Mouse (Mus musculus) CH12.LX (cell line): ENCODE measurements around the gene Gstp1. TPM values are rescaled to one million over a fixed set of nuclear protein-coding genes. Genes with fewer than 3 reads are reported as not detected.

ENCODE experiments used
- DNase-seq: peaks from one replicate; pipeline ENCODE4 v3.0.0-alpha.2; 2013; ENCODE audit errors: extremely low read depth
- H3K27ac ChIP-seq: 2 replicates; pipeline ENCODE4 v1.5.1; 2012; ENCODE audit warnings: low read depth, mild to moderate bottlenecking, control low read depth, moderate library complexity; ENCODE audit not compliant: insufficient read depth
- H3K27me3 ChIP-seq: replicated peaks from 2 replicates; pipeline ENCODE3; 2012; ENCODE audit warnings: inconsistent platforms
- H3K36me3 ChIP-seq, 2 experiments: replicated peaks in 1 of 2; 2 replicates each; pipeline versions ENCODE3 to v1.6.1; 2012; ENCODE audit warnings: inconsistent platforms in 1 of 2, low read length in 1 of 2, mild to moderate bottlenecking in 1 of 2, mixed read lengths in 1 of 2, moderate library complexity in 1 of 2; ENCODE audit not compliant: control insufficient read depth in 1 of 2, insufficient read depth in 1 of 2
- H3K4me1 ChIP-seq, 2 experiments: 2 replicates each; pipeline ENCODE4 v1.6.1; 2012; ENCODE audit warnings: inconsistent platforms in 1 of 2, moderate library complexity in 1 of 2; ENCODE audit not compliant: insufficient read depth in 2 of 2, control insufficient read depth in 1 of 2
- H3K4me2 ChIP-seq: 2 replicates; pipeline ENCODE4 v1.6.1; 2012; ENCODE audit warnings: low read depth, mild to moderate bottlenecking, control low read depth; ENCODE audit not compliant: poor library complexity, insufficient read depth, severe bottlenecking
- H3K4me3 ChIP-seq, 3 experiments: fragments of 150-350 bp in 1 of 3; sonication (generic) in 1 of 3; replicated peaks in 1 of 3; 2 replicates each; pipeline versions ENCODE3 to v1.5.1; 2011 to 2012; ENCODE audit warnings: low read depth in 2 of 3, low read length in 2 of 3, mild to moderate bottlenecking in 2 of 3, moderate library complexity in 2 of 3, control low read depth in 1 of 3, improper control_type of control experiment in 1 of 3, inconsistent platforms in 1 of 3, mixed read lengths in 1 of 3; ENCODE audit not compliant: poor library complexity in 1 of 3
- H3K79me2 ChIP-seq: replicated peaks from 2 replicates; pipeline ENCODE4 v1.6.1; 2012; ENCODE audit warnings: mild to moderate bottlenecking, moderate library complexity; ENCODE audit not compliant: control insufficient read depth, poor library complexity, insufficient read depth, severe bottlenecking; ENCODE audit errors: extremely low read depth
- H3K9ac ChIP-seq: 2 replicates; pipeline ENCODE4 v1.6.1; 2012; ENCODE audit warnings: low read depth, mild to moderate bottlenecking, control low read depth, moderate library complexity; ENCODE audit not compliant: insufficient read depth
- H3K9me3 ChIP-seq: replicated peaks from 2 replicates; pipeline ENCODE3; 2012; ENCODE audit warnings: low read length, inconsistent platforms, mixed read lengths
- CHD2 ChIP-seq: IDR thresholded peaks from 2 replicates; pipeline ENCODE4 v1.6.1; 2011; ENCODE audit warnings: low read length, improper control_type of control experiment
- ELF1 ChIP-seq: IDR thresholded peaks from 2 replicates; pipeline ENCODE4 v1.6.1; 2014; ENCODE audit warnings: low read depth, mild to moderate bottlenecking, inconsistent platforms, low read length, improper control_type of control experiment
- EP300 ChIP-seq: IDR thresholded peaks from 2 replicates; pipeline ENCODE4 v1.6.1; 2011; ENCODE audit warnings: low read length, improper control_type of control experiment
- ETS1 ChIP-seq: conservative IDR thresholded peaks from 2 replicates; pipeline ENCODE4 v1.6.1; 2012; ENCODE audit warnings: low read depth, mild to moderate bottlenecking, inconsistent platforms, low read length, improper control_type of control experiment, moderate library complexity
- IRF4 ChIP-seq: IDR thresholded peaks from 2 replicates; pipeline ENCODE4 v1.6.1; 2014; ENCODE audit warnings: low read depth, mild to moderate bottlenecking, inconsistent platforms, low read length, improper control_type of control experiment
- JUND ChIP-seq: conservative IDR thresholded peaks from 2 replicates; pipeline ENCODE4 v1.6.1; 2011; ENCODE audit warnings: low read depth, low read length, improper control_type of control experiment
- MAFK ChIP-seq: IDR thresholded peaks from 2 replicates; pipeline ENCODE4 v1.6.1; 2011; ENCODE audit warnings: low read length, improper control_type of control experiment; ENCODE audit not compliant: insufficient replicate concordance
- MAX ChIP-seq: IDR thresholded peaks from 2 replicates; pipeline ENCODE4 v1.6.1; 2011; ENCODE audit warnings: low read length, improper control_type of control experiment
- MEF2A ChIP-seq: IDR thresholded peaks from 2 replicates; pipeline ENCODE4 v1.6.1; 2014; ENCODE audit warnings: low read depth, mild to moderate bottlenecking, inconsistent platforms, low read length, improper control_type of control experiment, borderline replicate concordance
- MYC ChIP-seq: IDR thresholded peaks from 2 replicates; pipeline ENCODE4 v1.6.1; 2011; ENCODE audit warnings: low read depth, mild to moderate bottlenecking, improper control_type of control experiment, low read length
- NRF1 ChIP-seq: IDR thresholded peaks from 2 replicates; pipeline ENCODE4 v1.6.1; 2014; ENCODE audit warnings: low read depth, mild to moderate bottlenecking, inconsistent platforms, low read length, improper control_type of control experiment, moderate library complexity
- PAX5 ChIP-seq: IDR thresholded peaks from 2 replicates; pipeline ENCODE4 v1.6.1; 2012; ENCODE audit warnings: low read length, inconsistent platforms, mixed read lengths
- POLR2A ChIP-seq: IDR thresholded peaks from 2 replicates; pipeline ENCODE4 v1.6.1; 2011; ENCODE audit warnings: low read depth, mild to moderate bottlenecking, improper control_type of control experiment, low read length
- POLR2AphosphoS2 ChIP-seq: IDR thresholded peaks from 2 replicates; pipeline ENCODE4 v1.6.1; 2011; ENCODE audit warnings: low read depth, low read length, improper control_type of control experiment
- SIN3A ChIP-seq: IDR thresholded peaks from 2 replicates; pipeline ENCODE4 v1.6.1; 2012; ENCODE audit warnings: low read length, improper control_type of control experiment, inconsistent platforms
- SMC3 ChIP-seq: IDR thresholded peaks from 2 replicates; pipeline ENCODE4 v1.6.1; 2011; ENCODE audit warnings: low read depth, low read length, improper control_type of control experiment
- TCF12 ChIP-seq: IDR thresholded peaks from 2 replicates; pipeline ENCODE4 v1.6.1; 2014; ENCODE audit warnings: low read depth, mild to moderate bottlenecking, inconsistent platforms, low read length, improper control_type of control experiment
- USF1 ChIP-seq: IDR thresholded peaks from 2 replicates; pipeline ENCODE4 v1.6.1; 2014; ENCODE audit warnings: low read depth, mild to moderate bottlenecking, inconsistent platforms, low read length, improper control_type of control experiment
- dilution Hi-C: fragments of 300-500 bp; cut with MboI; formaldehyde crosslinking; loops from 2 replicates; pipeline ENCODE4 v1.14.3; 2020; ENCODE audit warnings: low sequenced_read_pairs; ENCODE audit not compliant: extremely low pct_unique_long_range_greater_than_20kb, extremely low pct_ligation_motif_present
- in situ Hi-C: fragments of 300-500 bp; cut with MboI; formaldehyde crosslinking; loops from 3 replicates; pipeline ENCODE4 v1.14.3; 2019; ENCODE audit warnings: low sequenced_read_pairs, low pct_ligation_motif_present, low pct_unique_long_range_greater_than_20kb, mixed read lengths
- polyA plus RNA-seq: library from polyadenylated mRNA; unstranded; fragments of >175 nt; gene quantifications from 2 replicates; pipeline ENCODE4 v1.2.1, GENCODE M21; 2012; ENCODE audit warnings: low read depth; ENCODE audit not compliant: insufficient read length
- total RNA-seq, 2 experiments: library from RNA; depleted of rRNA; stranded (reverse); fragments of 300-350 nt in 1 of 2; fragments of >200 nt in 1 of 2; gene quantifications; 2 replicates each; pipeline ENCODE4 v1.2.3; 2012 to 2014

Gene Gstp1
- total and polyA plus RNA-seq, 3 experiments: 333 to 696 (median 529) TPM

- in situ Hi-C loops (no loop called here), dilution Hi-C loops (no loop called here)
- Histone ChIP-seq H3K79me2 (no peaks in the 10 kb centered on the region), H3K9me3 (peaks cover 2% of the 10 kb centered on the region), H3K4me2 (no peak overlapping the region), H3K36me3 (no peaks in the 10 kb centered on the region), H3K4me1 (peaks cover 26 to 47% of the 10 kb centered on the region in 2 experiments), H3K9ac (no peak overlapping the region), H3K27ac (no peak overlapping the region), H3K4me3 (no peak overlapping the region), H3K27me3 (no peaks in the 10 kb centered on the region)
- DNase-seq: no peak
- TF ChIP-seq MEF2A (no peak), NRF1 (no peak), MYC (no peak), ELF1 (no peak), SIN3A (no peak), CHD2 (no peak), USF1 (no peak), MAFK (no peak), MAX (no peak), PAX5 (no peak), JUND (no peak), POLR2AphosphoS2 (no peak), EP300 (no peak), ETS1 (no peak), TCF12 (no peak), IRF4 (no peak), SMC3 (no peak), POLR2A (no peak)
- TF ChIP-seq, all 38 proteins: peak for 0
Observed at GRCm38 (mm10) chr19:4055947-4056693, 18.3 kb upstream of the Gstp1 start.

DNA sequence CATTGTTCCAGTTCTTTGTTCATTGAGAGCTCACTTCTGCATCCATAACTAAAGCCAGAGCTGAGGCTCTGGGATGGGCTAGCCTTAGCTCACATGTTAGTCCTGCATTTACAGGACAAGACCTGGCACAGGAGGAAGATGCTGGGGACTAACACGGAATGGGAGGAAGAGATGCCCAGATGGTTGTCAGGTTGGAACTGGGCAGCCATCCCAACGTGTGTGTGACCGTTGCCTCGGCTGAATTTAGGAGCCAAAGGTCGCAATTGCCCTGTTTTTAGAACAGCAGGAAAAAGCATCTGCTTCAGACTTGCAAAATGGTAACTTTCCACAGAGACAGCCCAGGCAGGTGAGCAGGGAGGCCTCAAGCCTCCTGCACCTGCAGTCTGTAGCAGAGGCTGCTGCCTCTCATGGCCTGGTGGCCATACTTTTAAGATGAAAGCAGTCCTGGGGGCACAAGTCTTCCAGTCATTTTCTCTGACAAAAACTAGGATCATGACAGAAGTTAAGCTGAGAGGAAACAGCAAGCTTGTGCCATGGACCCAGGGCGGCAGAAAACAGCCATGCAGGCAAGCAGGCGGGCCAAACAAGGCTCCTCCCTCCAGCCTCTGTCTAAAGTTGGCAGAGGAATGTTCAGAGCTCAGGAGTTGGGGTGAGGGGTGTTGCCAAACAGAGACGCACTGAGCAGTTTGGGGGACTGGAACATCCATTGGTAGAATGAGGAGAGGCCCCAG is 17.6 kb upstream of the Gstp1 start:
- H3K4me1 ChIP-seq: peaks cover 24 to 47% of the 10 kb centered on the region in 2 experiments
- H3K36me3 ChIP-seq: no peaks in the 10 kb centered on the region
- TF ChIP-seq MEF2A: no peak
- TF ChIP-seq JUND: no peak
- no peak overlapping the region for H3K4me3 ChIP-seq
- no peaks in the 10 kb centered on the region for H3K27me3 ChIP-seq
- in situ Hi-C loops (no loop called here), dilution Hi-C loops (no loop called here)
- DNase-seq: no peak
- H3K4me2 ChIP-seq: no peak overlapping the region
- no peak overlapping the region for H3K27ac ChIP-seq
- no peak overlapping the region for H3K9ac ChIP-seq
- peaks cover 2% of the 10 kb centered on the region for H3K9me3 ChIP-seq
- H3K79me2 ChIP-seq: no peaks in the 10 kb centered on the region
